Mouse (Mus musculus) kidney, adult 2 months (tissue): Measurements from ENCODE around the gene Ccndbp1.

ENCODE experiments used
- CTCF ChIP-seq: fragments of 200-500 bp; conservative IDR thresholded peaks from 2 replicates; pipeline ENCODE4 v1.5.1; 2011; ENCODE audit warnings: low read depth, mild to moderate bottlenecking, control low read depth, low read length, moderate library complexity, mixed read lengths; ENCODE audit not compliant: insufficient read depth, insufficient read length
- POLR2A ChIP-seq: fragments of 200-500 bp; IDR thresholded peaks from one replicate; pipeline ENCODE4 v1.6.1; 2011; ENCODE audit warnings: low read depth, low read length, control low read depth

DNA sequence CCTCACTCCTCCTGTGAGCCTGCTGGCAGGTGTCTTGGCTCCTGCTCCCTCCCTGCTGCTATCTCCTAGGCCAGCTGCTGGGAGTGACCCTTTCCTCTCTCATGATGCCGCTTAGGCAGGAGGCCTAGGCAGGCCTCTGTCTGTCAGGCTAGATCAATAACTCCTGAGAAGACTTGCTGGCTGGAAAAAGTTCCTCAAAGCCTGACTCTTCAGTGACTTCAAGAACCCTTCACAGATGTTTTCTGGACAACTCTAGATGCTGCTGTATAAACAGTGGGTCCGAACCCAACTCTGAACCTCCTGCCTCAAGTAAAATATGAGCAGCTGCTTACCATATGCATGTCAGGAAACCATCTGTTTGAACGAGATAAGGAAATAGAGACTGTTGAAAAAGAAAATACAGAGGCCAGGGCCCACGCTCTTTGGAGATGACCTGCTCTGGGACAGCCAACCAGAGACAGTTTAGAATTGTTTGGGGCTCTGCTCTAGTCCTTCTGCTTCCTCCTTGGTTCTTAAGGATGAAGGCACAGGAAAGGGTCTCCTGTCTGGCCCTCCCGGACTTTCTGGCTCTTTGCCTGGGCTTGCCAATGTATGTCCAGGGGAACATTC, 28.6 kb downstream of the Ccndbp1 start, which contains the start of gene Epb42:
- TF ChIP-seq CTCF (no peak), POLR2A (no peak)
